Mouse (Mus musculus): ENCODE measurements around the gene 1700014D04Rik. TPM values are rescaled to one million over a fixed set of nuclear protein-coding genes. Genes with fewer than 3 reads are reported as not detected.
"Not testable (repeated sequence)": the region's sequence is repeated elsewhere in the genome, so short reads cannot be mapped to it uniquely, and the experiment has no call there.

The 1700014D04Rik gene
- total RNA-seq (2021) = not detected
- long read RNA-seq, experiment 1 = 0 reads
- long read RNA-seq, experiment 2 = 0 reads

DNA sequence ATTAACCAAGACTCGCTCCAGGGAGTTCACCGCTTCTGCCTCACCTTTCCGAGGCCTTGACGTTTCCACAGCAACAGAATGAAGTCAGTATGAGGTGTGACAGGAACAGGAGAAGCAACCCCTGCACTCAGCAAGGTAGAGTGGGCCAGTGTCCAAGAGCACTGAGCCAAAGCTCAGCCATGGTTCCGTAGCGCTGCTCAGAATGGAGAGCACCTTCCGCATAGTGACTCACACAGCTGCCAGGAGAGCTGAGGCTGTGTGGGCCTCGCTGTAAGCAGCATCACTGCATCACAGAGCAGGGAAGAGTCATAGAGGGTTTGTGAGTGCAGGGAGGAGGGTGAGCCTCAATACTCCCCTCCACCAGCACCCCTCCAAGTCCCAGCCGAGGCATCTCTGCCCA lies at the start of gene 1700014D04Rik:
1700014D04Rik (minus strand) TSS at position 42 of the 400 bp plus-strand sequence.
- no peak for DNase-seq (ENCODE audit: low spot score in 2 of 2)

DNA sequence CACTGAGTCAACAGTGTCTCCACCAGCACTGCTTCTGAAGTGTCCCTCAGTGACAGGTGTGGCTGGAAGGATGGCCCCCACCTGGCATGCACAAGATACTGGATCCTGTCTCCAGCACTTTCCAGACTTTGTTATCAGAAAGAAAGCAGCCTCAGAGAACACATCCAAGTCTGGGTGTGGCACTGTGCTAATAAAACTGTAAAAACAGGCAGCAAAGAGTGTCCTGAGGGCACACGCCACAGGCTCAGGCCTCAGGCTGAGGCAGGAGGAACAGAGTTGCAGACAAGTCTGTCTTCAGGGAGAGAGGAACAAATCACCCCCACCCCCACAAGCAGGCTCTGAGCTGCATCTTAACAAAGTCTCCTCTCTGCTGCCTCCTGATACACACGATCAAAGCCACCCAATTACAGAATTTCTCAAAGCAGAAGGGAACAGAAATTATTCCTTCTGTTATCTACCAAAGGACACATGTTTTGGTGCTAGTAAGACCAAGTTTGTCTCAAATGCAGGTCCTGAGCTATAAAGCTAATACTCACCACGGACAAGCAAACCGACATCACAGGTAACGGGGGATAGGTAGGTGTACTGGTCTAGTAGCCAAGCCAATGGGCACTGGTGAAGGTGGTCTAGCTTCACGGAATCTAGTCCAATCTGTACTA lies 49.4 kb upstream of the 1700014D04Rik start:
- no peak for DNase-seq (ENCODE audit: low spot score in 2 of 2)

DNA sequence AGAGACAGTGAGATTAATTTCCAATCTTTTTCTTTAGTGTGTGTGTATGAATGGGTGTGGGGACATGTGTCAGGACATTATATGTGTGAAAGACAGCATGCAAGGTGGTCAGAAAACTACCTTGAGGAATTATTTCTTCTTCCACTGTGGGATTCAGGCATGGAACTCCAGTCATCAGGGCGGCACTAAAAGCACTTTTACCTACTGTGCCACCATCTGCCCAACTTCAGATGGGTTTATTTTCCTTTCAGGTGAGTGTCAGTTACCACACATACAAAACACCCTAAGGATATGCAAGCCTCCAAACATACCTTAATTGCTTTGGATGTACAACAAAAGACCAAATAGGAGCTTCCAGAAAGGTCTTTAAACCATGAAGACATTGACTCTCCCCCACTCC lies 48.2 kb upstream of the 1700014D04Rik start:
- DNase-seq (ENCODE audit: low spot score in 2 of 2) = no peak

DNA sequence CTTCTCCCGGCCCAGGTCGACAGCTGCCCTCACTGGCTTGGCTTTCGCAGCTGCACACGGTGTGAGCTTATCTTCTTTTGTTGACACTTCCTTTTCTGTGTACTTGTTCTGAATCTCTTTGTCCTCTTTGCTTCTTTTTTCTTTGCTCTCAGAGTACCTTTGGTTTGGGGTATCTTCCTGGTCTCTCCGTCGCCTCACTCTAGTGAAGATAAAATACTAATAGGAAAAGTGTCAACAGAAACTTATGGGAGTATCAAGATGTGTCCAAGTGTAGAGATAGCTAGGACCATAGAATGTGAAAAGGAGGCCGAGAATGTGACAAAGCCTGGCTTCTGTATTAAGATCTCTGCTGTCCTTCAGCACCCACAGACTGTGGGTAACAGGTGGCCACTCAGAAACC lies 35.6 kb upstream of the 1700014D04Rik start, which contains the start of gene Gm49354:
Gm49354 (minus strand) TSS at position 101 of the 400 bp plus-strand sequence.
- DNase-seq (ENCODE audit: low spot score in 2 of 2) = no peak

DNA sequence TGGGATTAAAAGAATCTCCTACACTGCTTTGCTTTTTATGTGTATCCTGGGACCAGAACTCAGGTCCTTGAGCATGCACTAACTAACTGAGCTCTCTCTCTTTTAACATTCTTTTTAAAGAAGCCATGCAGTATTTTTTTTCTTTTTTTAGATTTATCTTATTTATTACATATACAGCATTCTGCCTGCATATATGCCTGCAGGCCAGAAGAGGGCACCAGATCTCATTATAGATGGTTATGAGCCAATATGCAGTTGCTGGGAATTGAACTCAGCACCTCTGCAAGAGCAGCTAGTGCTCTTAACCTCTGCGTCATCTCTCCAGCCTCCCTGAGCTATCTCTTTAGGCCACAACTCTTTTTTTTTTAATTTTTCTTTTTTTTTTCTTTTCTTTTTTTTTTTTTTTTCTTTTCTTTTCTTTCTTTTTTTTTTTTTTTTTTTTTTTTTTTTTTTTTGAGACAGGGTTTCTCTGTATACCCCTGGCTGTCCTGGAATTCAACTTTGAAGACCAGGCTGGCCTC lies 33.3 kb upstream of the 1700014D04Rik start:
- DNase-seq (ENCODE audit: low spot score in 2 of 2) = not testable (repeated sequence)

DNA sequence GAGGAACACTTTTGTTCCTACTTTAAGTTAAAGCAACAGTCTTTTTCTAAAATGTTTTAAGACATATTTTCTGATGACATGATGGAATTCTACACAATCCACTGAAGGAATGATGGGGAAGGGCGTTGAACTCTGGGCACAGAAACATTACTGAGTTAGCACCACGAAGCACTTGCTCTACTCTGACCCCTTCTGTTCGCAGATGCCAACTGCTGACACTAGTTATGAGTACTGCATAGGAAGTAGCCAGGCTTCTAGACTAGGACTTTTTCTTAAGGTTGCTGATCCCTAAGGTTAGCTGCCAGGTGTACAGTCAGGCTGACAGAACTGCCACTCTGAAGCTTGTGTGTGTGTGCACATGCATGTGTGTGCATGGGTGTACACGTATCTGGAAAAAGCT lies 32.7 kb upstream of the 1700014D04Rik start:
- DNase-seq (ENCODE audit: low spot score in 2 of 2) = no peak

DNA sequence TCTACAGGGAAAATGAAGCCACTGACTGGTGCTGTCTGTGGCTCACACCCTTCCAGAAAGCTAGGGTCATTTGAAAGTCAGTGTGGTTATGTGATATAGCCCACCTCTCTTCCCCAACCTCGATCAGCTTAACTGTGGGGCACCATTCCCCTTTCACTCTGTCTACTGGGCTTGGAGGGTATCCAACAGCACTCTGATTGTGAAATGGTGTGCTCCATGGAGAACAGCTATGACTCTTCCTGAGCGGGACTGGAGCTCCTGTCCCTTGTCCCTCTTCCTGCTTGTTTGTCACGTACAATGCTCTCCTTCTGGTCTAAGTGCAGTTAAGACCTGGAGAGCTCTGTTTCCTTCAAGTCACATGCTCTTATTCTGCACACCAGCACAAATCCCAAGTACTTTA lies 28.6 kb upstream of the 1700014D04Rik start:
- DNase-seq (ENCODE audit: low spot score in 2 of 2) = no peak

DNA sequence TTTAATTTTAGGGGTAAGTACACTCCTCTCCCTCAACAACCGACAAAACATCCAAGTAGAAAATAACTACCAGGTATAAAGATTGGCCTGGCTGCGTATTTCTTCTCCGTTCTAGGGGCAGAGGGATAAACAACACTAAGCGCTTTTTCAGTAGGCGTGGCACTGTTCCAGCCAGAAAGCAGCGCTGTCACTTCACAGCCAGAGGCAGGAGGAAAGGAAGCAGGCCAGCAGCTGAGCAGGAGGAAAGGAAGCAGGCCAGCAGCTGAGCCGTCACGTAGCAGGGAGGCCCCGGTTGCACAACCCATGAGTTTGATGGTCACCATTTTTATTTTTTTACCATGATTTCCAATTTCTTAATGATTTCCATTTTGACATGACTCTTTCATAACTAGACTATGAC lies 24.7 kb upstream of the 1700014D04Rik start:
- DNase-seq (ENCODE audit: low spot score in 2 of 2) = peak; percentile 40 to 73

DNA sequence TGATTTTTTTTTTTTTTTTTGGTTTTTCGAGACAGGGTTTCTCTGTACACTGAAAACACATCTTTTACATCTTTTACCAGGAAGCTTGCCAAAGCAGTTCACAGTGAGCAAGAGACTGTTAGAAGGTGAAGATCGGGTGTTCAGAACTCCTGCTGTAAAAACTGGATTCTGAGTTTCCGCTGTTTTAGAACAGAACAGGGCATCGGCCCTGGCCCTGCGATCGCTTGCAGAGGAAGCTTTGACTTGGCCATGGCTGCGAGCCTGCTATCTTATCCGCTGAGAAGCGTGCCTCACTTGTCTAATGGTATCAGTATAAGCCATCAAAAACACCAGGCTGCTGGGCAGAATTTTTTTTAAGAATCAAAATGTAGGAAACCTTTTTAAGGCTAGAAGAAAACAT lies 24.3 kb upstream of the 1700014D04Rik start:
- DNase-seq (ENCODE audit: low spot score in 2 of 2) = no peak

DNA sequence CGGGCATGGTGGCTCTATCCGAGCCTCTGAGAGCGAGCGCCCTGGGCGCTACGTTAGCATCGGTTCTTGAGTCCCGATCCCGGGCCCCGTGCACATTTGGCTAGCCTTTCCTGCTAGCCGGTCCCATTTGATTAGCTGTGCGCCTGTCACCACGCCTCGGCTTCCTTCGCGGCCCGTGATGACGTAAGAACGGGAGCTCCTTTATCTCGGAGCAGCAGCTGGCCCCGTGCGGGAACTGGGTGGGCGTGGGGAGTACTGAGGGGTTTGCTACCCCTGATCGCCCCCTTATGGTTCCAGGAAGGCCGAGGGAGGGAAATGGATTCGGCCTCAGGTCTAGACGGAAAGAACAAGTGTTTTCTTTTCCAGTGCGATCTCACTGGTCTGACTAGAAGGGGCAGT lies 23.6 kb upstream of the 1700014D04Rik start:
- peak; percentile 68 to 82 for DNase-seq (ENCODE audit: low spot score in 2 of 2)

DNA sequence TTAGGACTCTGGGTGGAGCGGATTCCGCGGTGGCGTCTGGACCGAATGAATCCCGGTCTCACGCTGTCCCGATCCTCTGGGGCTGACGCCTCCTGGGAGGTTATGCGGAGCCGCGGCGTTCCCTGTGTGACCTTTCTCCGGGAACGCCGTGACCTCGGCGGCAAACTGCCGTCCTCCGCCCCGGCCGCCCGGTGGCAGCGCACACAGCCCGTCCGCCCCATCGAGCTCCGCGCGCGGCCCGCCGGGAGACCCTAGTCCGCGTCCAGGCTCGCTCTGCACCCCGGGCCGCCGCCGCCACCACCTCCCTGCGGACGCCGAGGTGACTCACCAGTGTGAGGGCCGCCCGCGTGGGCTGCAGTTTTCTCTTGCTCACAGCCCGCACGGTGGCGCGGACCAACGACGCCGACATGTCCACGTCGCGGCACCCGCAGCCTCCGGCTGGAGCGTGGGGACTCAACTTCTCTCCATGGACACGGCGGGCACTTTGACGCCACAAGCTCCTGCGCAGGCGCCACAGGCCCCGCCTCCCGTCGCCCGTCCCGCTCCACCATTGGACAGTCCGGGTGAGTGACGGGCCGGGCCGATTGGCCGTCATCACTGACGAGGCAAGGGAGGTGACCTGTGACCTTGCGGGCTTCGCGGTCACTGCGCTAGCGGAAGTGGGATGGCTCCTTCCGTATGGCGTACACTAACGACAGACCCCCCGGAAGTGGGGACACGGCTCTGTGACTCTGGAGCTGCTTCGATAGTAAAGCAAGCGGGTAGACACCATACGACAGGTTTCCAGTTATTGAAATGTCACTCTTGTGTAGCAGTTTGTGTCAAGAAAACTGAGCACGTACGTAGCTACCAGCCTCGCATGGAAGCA lies 23.0 kb upstream of the 1700014D04Rik start, which contains the start of gene Isca1:
Isca1 (minus strand) TSS at position 515 of the 868 bp plus-strand sequence.
- DNase-seq (ENCODE audit: low spot score in 2 of 2) = peak; percentile 98 to 99

DNA sequence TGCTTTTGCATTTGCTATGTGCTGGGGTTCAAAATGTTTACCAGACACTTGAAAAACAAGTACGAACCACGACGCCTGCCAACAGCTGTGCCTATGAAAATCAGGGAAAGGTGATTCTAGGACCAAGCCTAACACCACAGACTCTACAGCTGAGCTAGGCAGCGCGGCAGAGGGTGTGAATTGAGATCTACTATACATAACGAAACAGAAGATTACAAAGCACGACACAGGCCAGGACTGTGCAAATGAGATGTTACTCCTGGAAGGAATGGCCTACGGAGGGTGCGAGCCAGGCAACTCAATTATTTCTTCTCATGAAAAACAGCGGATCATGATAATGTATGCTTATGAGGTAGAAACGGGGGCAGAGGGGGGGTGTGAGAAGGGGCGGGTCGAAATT lies 22.0 kb upstream of the 1700014D04Rik start:
- no peak for DNase-seq (ENCODE audit: low spot score in 2 of 2)

DNA sequence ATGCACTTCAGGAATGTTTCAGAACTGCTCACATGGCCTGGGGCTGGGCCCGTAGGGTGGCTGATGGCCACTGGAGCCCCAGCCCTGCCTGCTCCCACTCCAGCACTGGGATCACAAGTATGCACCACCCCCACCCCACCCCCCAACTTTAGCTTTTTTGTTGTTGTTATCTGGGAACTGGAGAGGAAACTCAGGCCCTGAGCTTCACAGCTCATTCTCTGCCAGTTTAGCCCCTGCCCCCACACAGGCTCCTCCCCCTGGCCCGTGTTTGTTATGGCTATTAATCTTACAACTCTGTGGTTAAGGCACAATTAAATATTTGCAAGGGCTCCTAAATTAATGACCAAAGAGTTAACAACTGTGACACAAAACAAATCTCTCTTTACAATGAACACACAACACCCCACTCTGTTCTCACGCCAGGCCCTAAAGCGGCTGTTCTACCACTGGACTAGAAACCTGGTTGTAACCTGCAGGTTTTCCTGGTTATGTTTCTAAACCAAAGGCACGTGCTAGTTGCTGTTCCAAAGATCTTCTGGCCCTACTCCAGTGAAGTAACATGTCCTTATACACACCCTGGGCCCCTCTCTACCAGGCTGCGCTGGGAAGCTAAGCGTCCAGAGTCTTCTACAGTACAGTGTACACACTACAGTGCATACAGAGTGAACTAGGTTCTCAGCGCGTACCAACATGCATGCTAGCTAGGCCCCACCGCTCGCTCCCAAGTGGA lies 20.4 kb upstream of the 1700014D04Rik start:
- no peak for DNase-seq (ENCODE audit: low spot score in 2 of 2)

DNA sequence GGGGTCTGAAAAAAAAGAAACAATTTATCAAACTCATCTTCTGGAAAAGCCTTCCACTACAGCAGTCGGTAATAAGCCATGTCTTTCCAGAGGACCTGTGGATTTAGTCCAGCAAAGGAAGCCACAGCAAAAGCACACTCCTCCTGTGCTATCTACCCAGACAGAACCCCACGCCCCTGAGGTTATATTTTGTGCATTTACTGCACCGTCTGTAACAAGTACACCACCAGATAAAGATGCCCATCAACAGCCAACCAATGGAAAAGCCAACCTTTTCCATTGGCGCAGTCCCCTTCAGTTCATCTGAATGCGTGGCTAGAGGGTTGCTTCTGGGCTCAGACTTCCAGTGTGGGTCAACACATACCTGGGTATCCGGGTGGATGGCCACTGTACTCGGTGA lies 16.2 kb upstream of the 1700014D04Rik start:
- no peak for DNase-seq (ENCODE audit: low spot score in 2 of 2)

DNA sequence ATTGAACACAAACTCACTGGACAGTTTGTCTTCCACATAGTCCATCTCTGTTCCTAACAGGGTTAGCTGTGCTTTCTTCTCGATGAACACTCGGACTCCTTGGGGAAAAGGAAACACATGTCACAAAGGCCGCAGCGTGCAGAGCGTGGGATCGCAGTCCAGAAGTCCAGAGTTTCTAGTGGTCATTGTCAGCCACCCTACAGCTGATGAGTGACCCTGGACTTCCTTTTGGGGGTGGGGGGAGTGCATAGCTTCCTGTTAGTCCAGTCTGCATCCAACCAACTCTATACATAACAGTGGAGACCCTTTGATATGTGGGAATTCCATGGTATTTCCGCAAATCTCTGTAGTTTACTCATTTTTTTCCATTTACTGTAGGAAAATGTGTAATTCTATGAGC lies 10.4 kb upstream of the 1700014D04Rik start:
- DNase-seq (ENCODE audit: low spot score in 2 of 2) = no peak

DNA sequence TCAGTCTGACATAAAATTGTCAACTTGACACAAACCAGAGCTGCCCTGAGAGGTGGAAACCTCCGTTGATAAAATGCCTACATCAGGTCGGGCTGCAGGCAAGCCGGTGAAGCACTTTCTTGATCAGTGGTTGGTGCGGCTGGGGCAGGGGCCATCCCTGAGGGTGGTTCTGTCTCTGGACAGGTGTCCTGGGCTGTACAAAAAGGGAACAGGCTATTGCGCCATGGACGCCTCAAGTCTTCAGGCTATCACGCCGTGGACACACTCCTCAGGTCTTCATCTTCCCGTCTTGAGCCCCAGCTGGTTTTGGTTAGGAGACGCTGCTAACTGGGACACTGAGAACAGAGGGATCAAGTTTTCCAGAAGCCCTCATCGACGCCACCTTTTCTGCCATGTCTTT lies 3.8 kb upstream of the 1700014D04Rik start:
- DNase-seq (ENCODE audit: low spot score in 2 of 2) = no peak

DNA sequence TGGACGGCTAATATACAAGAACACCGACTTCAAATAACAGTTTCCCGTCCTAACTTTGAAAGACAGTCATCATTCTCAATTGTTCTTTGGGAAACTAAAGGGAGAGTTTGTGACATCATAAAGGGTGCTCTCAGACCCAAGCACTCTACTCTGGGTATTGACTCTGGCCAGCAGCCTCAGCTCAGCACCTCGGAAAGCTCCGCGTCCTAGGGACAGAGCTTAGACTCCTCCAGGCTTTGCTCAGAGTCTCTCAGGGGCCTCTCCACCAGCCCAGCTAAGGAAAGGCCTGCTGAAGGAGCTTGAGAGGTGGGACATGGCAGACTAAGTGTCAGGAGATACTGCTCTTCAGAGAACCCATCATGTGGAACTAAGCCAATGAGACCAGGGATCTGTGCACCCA lies 388 bp downstream of the 1700014D04Rik start:
- DNase-seq (ENCODE audit: low spot score in 2 of 2) = no peak

DNA sequence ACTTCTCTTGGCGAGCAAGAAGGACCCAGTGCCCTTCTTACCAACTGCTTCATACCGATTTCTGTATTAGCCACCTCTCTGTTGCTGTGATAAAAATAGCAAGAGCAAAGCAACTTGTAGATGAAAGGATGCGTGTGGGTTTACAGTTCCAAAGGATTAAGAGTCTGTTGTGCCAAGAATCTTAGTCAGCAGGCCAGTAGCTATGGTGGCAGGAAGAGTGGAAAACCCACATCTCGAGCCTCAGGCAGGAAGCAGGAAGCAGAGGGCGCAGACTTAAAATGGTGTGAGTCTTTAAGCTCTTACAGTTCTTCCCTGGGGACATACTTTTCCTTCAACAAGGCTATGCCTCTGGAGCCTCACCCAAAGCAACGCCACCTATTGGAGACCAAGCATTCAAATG lies 1.1 kb downstream of the 1700014D04Rik start:
- DNase-seq (ENCODE audit: low spot score in 2 of 2) = no peak

DNA sequence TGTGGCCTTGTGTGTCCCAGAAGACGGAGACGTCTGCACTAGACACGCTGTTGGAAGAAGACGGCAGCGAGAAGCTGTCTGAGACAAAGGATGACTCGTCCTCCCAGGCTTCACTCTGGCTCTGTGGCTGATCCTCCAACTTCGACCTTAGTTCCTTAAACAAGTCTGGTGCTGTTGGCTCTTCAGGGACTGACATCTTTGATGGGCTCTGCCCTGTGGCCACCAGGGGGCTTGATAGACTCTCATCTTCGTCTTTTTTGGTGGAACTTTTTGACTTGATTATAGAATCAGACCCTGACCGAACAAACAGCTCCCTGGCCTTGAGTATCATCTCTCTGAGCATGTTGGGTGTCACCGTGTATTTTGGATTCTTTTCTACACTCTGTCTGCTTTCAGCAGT lies 4.9 kb downstream of the 1700014D04Rik start:
- no peak for DNase-seq (ENCODE audit: low spot score in 2 of 2)

DNA sequence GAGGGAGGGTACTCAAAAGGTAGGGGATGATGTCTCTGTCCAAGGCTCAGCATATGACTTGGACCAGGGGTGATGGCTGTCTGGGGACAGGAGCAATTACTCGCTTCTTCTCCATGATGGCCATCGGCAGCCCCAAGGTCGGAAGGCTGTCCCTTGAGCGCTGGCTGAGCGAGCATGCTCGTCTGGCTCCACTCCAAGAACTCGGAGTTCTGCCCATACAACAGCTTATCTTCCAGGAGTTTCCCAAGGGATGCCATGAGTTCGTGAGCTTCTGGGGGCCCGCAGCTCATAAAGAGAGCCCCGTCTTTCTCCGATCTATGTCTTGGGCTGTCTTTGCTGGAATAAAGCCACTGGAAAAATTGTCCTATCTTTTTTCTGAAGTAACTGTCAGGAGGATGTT lies 5.5 kb downstream of the 1700014D04Rik start:
- no peak for DNase-seq (ENCODE audit: low spot score in 2 of 2)

DNA sequence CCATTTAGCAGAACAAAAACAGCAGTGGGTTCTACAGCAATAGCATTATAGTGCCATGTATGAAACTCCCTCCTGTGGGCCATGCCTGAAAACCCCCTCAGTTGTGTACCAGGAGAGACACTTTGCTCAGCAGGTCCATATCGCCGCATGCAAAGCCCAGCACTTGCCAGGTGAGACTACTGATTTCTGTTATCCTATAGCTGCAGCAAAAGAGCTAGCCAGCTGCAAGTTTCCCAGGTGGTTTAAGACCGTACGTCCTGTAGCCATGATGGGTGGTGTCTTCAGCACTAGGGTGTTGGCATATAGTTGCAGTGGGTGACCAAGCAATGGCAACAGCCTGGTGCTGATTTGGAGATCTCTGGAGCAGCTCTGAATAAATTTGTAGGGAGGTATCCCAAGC lies 7.2 kb downstream of the 1700014D04Rik start:
- no peak for DNase-seq (ENCODE audit: low spot score in 2 of 2)

Data from gastrocnemius, postnatal 4 days (tissue).